Mouse (Mus musculus) thymus, postnatal 25 days (tissue): Measurements from ENCODE around the gene Syt3.
A peak's percentile ranks its signal among the peaks of the same experiment; 100 is the strongest.

Source experiments
- DNase-seq: peaks from one replicate; pipeline ENCODE4 v3.0.0; 2022

Gene Syt3

DNA sequence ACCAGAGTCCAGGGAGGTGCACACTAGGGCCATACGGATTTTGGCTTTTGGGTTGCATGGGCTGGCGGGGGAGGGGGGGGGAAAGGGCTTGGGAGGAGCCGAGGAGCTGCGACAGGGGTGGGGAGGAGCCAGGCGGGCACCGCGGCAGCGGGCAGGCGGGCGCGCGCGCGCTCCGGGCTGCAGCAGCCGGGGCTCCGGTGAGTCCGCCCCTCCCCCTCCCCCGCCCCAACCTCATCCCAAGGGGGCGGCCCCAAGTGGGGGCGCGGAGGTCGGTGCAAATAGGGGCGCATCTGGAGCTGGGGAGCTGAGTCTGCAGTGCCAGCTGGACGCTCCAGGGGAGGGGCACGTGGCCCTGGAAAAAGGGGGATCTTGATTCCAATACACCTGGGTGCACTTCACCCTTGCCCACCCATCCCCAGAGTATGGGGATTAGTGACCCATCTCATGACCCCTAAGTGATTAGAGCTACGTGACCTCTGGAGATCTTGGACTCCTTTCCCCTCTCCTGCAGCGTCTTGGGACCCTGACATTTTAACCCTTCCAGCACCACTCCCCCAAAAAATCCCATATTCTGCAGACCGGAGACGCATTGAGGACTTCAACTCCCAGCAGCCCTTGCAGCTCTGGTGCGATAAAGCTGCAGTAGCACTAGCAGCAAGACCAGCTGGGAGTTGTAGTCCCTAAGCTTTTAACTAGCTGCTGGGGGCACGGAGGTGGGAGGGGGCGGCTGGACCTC lies at the start of gene Syt3:
Syt3 (plus strand) TSS at position 123 of the 736 bp plus-strand sequence.
- peak; percentile 52 for DNase-seq

DNA sequence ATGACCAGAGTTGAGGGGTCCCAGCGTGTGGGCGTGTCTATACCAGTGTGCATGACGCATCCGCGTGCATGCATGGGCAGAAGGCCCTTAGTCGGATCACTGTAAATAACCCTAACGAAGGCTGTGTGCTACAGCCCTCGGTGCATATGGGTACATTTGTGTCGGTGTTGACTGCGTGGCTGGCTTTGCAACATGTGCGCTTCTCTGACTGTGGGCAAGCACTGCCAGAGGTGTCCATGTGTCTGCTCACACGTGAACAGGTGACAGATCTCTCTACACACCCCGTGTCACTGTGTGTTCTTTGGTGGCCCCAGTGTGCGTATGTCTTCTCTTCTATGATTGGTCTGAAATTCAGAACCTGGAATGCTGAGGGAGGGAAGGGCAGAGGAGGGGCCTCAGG lies 49.8 kb upstream of the Syt3 start:
- no peak for DNase-seq

DNA sequence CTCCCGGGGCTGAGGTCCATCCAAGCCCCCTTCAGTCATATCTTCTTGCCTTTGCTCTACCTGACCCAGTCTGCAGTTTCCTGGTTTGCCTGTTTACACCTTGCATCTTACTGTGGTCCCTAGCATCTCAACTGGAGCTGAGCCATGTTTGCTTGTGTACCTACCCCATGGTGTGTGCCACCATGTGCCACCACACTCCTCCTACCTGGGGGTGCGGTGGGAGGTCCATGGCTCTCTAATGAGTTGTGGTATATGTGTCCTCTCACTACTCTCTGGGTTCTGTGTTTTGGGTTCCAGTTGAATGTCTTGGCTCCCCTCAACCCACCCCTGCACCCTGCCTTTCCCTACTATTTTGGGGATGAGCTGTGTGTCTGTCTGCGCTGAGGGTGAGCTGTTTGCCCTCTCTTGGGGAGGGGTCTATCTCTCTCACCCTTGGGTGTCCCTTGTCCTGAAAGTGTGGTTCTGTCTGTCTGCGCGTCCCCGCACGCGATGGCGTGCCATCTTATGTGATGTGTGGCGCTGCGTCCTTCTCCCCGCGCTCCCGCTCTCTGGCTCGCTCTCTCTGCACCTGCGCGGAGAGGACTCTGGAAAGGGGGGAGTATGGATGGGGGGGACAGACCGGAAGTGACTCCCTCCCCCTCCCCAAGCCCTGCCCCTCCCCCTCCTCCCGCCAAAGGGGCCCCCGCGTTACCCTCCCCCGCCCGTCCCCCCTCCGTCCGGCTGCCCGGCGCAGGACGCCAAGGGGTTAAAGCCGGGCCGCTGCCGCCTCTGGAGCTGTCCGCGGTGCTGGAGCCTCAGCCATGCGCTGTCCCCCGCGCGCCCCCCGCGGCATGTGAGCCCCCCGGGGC lies 48.6 kb upstream of the Syt3 start:
- DNase-seq: no peak

DNA sequence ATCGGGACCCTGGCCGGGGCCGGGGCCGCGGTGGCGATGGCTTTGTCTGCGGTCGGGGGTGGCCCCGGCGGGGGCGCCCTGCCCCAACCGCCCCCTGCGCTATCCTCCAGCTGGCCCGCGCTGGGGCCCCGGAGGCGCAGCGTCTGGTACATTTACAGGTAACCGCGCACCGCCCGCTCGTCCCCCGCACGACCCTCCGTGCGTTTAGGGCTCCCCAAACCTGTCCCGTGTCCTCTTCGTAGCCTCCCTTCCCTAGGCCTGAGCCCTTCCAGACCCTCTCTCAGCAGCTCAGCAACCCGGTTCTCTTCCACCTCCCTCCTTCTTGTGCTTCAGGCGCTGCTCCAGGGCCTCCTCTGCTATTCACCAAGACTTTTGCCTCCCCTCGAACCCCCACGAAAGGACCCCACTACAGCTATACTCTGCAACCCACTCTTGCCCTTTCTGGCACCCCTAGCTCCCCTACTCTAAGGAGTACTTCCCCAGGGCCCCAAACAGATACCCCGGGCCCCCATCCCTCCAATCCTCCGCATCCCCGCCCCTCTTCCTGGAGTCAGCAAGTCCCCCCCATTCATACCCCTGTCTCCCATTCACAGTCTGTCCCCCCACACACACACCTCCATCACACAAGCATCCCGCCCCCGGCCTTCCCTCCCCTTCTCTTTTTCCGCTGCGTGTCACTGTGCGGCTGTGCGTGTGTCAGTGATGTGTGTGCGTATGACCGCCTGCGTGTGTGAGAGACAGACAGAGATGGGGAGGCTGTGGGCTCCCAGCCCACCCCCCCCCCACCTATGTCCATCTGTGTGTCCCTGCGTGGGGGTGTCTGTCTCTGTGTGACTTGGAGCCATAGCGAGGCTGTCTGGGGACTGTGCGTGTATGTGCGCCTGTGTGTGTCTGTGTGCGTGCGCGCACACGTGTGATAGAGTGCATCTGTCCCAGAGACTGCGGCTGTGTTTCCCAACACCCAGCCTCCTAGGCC lies 47.6 kb upstream of the Syt3 start:
- no peak for DNase-seq

DNA sequence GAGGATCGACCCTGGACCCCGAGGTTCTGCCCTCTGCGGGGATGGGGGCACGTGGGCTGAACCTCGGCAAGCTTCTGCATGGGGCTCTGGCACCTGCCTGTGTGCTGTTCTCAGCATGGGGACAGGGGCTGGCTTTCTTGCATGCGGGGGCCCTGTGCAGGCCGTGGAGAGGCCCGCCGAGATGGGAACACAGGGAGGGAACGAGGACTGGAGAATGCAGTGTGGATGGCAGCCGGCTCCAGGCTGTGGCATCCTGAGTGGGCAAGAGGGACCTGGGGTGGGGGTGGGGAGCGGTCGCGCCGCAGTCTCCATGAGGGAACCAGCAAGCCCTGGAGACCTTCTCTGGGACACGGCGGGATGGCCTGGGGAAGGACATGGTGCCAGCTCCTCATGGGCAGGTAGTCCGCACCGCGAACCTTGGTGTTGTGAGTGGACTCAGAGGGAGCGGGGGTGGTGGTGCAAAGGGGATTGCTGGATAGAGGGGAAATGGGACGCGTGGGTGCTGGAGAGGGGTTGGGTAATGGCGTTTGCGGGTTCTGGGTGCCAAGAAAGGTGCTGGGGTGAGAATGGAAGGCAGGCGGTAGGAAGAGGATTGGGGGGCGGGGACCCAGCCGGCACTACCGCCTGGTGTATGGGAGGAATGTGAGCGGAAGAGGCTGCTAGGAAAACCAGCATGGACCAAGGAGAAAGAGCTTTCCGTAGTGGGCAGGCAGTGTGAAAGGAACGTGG lies 46.6 kb upstream of the Syt3 start:
- no peak for DNase-seq

DNA sequence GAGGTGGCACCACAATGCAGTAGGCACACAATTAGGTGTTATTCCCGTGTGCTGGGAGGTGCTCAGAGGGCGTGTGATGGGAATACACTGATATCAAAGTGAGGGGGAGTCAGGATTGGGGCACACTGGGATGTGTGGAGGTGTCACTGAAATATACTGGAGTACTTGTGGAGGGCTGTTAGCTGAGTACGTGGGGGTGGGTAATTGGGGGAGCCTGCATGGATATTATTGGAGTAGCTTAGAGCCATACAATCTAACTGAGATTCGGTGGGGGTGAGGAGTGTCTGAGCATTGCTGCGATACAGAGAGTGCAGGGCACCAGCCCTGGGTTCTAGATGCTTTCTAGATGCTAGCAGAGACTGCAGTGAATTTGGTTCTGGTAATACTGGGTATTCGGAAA lies 43.7 kb upstream of the Syt3 start:
- no peak for DNase-seq

DNA sequence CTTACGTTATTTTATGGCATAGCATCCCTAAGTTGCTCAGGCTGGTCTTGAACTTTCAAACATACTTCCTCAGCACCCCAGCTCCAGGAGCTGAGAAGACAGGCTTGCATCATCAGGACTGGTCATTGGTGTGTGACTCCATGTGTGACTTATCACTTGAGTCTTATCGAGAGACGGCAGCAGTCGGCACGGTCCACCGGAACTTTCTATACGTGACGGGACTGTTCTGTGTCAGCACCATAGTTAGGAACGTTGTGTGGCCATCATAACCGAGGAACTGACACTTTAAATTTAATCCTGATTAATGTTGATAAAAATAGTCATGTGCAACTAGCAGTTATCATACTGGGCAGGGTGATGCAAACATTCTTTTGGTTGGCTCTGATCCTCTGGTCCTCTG lies 42.8 kb upstream of the Syt3 start:
- no peak for DNase-seq

DNA sequence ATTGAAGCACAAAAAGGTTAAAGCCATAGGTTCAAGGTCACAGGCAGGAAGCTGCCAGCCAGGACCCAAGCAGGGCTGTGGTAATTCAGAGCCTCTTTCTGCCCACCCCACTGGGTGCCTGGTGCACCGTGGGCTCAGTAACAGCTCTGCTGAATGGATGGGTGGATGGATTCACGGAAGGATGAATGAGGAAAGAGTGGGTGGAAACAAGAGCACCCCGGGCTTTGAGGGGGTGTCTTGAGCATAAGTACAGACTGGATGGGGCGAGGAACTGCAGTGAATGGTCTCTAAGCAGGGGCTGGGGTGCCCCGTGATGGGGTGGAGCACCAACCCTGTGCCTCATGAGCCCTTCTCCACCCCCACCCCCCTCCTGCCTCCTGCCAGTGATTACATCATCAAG lies 42.2 kb upstream of the Syt3 start:
- no peak for DNase-seq

DNA sequence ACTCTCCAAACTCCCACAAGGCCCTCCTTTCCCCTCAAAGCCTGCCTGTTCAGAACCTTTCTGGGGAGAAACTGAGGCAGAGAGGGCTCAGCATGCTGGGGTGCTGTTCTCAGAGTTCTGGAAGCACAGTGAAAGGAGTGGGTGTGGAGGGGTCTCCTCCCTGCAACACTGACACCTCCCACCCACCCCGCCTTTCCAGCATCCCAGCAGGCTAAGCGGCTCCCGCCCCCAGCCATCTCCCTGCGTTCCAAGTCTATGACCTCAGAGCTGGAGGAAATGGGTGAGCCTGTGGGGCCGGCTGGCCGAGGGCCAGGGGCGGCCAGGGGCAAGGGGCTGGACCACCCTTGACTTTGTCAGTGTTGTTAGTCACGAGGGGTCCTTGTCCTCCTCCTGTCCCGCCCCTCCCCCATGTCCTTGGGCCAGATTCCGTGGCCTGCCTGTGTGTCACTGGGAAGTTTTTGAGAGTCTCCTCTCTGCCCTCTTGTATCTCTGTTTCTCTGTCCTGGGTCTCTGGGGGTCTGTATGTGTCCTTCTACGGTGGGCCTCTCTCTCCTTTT lies 40.4 kb upstream of the Syt3 start:
- DNase-seq: no peak

DNA sequence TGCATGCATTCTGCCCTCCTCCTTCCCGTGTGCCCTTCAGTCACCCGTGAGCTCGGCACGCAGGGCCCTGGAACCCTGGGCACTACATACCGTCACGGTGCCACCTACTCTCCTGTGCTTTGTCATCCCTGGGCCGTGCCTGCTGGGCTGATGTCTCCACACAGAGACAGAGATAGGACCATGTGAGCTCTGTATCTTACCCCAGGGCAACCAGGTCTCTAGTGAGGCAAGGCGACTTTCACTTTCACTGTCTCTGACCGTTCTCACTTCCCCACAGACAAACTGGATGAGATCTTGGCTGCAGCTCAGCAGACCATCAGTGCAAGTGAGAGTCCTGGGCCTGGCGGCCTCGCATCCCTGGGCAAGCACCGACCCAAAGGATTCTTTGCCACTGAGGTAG lies 39.3 kb upstream of the Syt3 start:
- DNase-seq: no peak

DNA sequence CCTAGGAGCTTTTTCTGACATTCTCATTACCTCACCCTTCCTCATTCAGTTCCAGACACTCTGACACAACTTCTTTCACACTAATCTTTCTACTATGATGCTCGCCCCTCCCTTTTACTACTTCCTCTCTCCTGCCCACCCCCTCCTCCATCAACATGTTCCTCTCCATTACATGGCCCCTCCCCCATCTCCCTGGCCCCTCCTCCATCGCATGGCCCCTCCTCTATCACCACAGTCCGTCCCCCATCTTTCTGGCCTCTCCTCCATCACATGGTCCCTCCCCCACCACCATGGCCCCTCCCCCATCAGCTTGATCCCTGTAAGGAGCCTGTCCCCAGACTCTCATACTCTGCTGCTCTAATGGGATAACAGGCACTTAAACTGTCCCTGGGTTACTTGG lies 34.9 kb upstream of the Syt3 start:
- no peak for DNase-seq

DNA sequence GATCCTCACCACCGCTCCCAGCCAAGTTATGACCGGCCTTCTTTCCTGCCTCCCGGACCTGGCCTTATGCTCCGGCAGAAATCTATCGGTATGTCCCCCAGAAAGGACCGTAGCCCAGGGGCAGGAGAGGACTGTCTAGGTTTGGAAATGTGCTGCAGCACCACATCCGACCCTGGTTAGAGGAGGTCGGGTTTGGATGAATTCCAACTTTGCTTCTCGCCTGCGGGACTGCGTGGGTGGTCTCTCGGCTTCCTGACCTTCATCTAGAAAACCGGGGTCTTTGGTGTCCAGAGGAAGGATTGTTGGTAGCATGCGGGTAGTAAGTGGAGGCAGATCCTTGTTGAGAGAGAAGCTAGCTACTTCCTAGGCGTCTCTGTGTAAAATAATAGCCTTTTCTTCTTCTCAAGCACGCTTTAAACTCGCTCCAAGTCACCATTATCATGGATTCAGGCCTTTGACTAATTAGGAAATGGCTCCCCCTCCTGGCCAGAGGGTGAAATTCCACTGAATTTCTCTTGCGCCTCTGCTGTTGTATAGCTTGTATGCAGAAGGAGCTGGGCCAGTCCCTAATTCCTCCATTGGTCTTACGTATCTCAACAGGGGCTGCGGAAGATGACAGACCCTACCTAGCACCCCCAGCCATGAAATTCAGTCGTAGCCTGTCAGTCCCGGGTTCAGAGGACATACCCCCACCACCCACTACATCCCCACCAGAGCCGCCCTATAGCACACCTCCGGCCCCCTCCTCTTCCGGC lies 32.8 kb upstream of the Syt3 start:
- peak; percentile 70 for DNase-seq

DNA sequence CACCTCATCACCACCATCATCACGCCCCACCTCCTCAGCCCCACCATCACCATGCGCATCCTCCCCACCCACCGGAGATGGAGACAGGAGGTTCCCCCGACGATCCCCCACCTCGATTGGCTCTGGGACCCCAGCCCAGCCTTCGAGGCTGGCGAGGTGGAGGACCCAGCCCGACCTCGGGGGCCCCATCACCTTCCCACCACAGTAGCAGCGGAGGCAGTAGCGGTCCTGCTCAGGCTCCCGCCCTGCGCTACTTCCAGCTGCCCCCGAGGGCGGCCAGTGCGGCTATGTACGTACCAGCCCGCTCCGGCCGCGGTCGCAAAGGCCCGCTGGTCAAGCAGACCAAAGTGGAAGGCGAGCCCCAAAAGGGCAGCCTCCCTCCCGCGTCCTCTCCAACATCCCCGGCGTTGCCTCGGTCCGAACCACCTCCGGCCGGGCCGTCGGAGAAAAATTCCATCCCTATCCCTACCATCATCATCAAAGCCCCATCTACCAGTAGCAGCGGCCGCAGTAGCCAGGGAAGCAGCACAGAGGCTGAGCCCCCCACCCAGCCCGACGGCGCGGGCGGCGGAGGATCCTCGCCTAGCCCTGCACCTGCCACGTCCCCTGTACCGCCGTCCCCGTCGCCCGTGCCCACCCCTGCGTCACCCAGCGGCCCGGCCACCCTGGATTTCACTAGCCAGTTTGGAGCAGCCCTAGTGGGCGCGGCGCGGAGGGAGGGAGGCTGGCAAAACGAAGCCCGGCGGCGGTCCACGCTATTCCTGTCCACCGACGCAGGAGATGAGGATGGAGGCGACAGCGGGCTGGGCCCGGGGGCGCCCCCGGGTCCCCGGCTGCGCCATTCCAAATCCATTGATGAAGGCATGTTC lies 31.8 kb upstream of the Syt3 start:
- no peak for DNase-seq

DNA sequence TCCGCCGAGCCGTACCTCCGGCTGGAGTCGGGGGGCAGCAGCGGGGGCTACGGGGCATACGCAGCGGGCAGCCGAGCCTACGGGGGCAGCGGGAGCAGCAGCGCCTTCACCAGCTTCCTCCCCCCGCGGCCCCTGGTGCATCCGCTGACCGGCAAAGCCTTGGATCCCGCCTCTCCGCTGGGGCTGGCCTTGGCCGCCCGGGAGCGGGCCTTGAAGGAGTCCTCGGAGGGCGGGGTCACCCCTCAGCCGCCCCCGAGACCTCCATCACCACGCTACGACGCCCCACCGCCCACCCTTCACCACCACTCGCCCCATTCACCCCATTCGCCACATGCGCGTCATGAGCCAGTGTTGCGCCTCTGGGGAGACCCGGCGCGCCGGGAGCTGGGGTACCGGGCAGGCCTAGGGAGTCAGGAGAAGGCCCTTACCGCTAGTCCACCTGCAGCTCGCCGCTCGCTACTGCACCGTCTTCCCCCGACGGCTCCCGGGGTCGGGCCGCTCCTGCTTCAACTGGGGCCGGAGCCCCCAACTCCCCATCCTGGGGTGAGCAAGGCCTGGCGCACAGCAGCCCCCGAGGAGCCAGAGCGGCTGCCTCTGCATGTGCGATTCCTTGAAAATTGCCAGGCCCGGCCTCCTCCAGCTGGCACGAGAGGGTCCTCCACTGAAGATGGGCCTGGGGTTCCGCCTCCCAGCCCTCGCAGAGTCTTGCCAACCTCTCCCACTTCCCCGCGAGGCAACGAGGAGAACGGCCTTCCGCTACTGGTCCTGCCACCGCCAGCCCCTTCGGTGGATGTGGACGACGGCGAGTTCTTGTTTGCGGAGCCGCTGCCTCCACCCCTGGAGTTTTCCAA lies 30.9 kb upstream of the Syt3 start:
- no peak for DNase-seq

DNA sequence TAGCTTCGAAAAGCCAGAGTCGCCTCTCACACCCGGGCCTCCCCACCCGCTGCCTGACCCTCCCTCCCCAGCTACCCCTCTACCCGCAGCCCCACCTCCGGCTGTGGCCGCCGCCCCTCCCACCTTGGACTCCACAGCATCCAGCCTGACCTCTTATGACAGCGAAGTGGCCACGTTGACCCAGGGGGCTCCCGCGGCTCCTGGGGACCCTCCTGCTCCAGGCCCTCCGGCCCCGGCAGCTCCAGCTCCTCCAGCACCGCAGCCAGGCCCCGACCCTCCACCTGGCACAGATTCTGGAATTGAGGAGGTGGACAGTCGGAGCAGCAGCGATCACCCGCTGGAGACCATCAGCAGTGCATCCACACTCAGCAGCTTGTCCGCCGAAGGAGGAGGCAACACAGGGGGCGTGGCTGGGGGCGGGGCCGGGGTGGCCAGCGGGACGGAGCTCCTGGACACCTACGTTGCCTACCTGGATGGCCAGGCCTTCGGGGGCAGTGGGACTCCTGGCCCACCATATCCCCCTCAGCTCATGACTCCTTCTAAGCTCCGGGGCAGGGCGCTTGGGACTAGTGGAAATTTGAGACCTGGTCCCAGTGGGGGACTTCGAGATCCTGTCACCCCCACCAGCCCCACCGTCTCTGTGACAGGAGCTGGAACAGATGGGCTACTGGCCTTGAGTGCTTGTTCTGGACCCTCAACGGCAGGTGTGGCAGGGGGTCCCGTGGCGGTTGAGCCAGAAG lies 30.1 kb upstream of the Syt3 start:
- no peak for DNase-seq

DNA sequence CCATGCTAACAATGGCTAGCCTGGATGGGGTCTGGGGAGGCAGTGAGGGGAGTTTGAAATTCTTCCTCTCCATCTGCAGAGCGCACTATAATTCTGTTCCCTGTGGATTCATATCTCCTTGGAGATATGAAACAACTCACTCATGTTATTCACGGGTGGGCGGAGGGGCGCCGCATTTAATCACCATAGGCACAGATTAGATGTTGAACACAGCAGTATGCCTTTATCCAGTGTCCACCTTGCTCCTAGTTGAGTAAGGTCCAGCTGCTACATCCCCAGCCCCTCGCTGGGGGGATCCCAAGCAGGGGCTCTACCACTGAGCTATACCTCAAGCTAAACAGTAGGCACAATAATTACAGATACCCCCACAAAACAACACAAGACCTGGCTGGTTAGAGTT lies 28.5 kb upstream of the Syt3 start:
- no peak for DNase-seq

DNA sequence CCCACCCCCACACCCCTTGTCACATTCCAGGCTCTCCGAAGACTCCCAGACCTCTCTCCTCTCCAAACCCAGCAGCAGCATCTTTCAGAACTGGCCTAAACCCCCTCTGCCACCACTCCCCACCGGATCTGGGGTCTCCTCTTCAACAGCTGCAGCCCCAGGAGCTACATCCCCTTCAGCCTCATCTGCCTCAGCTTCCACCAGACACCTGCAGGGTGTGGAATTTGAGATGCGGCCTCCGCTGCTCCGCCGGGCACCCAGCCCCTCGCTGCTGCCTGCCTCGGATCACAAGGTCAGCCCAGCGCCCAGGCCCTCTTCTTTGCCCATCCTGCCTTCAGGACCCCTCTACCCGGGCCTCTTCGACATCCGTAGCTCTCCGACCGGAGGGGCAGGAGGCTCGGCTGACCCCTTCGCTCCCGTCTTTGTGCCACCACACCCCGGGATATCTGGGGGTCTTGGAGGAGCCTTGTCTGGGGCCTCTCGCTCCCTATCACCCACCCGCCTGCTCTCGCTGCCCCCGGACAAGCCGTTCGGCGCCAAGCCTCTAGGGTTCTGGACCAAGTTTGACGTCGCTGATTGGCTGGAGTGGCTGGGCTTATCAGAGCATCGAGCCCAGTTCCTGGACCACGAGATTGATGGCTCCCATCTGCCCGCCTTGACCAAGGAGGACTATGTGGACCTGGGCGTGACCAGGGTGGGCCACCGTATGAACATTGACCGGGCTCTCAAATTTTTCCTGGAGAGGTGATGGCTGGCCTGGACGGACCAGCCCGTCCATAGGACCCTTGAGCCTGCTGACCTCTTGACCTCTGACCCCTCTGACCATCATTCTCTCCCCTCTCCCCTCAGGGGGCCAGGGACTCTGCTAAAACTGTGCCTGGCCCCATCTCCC lies 27.1 kb upstream of the Syt3 start:
- no peak for DNase-seq

DNA sequence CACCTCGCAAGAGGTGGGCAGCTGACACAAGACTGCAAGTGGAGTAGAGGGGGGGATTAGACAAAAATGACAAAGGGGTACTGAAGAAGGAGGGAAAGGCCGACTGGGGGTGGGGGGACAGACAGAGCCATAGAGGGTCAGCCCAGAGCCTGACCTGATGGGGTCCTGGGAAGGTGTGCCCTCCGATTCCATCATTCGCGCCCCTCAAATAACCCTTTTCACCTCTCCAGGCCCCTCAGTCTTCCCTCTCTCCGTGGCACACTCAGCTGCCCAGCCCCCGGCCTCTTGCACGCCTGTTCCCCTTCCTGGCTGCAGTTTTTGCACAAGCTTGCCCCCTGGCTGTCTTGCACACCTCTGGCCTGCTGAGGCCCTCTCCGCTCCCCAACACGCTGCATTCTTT lies 26.4 kb upstream of the Syt3 start:
- no peak for DNase-seq
